Mouse (Mus musculus): Measurements from ENCODE around the gene Lmntd1.

DNA sequence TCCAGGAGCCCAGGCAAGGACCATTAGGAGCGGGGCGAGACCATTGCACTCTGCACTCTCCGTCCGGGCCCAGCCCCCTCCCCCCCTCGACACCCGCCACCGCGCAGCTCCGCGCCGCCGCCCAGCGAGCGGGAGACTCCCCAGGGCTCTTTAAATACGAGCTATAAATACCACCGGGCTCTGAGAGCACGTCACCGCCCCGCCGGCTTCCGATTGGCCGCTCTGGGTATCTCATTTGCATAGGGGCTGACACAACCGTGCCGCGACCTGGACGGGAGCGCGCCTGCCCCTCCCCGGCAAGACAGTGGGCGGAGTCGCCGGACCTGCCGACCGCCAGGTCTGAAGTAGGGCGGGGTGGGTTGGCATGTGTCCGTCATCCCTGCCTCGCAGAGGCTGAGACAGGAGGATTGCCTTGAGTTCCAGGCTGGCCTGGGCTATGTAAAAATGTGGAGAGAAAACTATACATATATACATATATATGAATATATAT is 273.4 kb downstream of the Lmntd1 start:
- TF ChIP-seq CTCF (IDR thresholded peaks at IDR 0.05; ENCODE audit: low read depth, low read length) (no peak), EP300 (IDR thresholded peaks at IDR 0.05; ENCODE audit: insufficient read depth, low read depth, low read length) (no peak), POLR2A (IDR thresholded peaks at IDR 0.05; ENCODE audit: insufficient read depth, low read length) (peak; percentile 53)

All from ES-Bruce4 (cell line).